Mouse (Mus musculus): ENCODE data around the gene Ubtd2. TPM values are rescaled to one million over a fixed set of nuclear protein-coding genes. Genes with fewer than 3 reads are reported as not detected.
A peak's percentile ranks its signal among the peaks of the same experiment; 100 is the strongest.
"Not testable (repeated sequence)": the region's sequence is repeated elsewhere in the genome, so short reads cannot be mapped to it uniquely, and the experiment has no call there.

Ubtd2 gene
- total RNA-seq, 2 experiments from 2014 or later = 63.5 to 68.8 TPM

DNA sequence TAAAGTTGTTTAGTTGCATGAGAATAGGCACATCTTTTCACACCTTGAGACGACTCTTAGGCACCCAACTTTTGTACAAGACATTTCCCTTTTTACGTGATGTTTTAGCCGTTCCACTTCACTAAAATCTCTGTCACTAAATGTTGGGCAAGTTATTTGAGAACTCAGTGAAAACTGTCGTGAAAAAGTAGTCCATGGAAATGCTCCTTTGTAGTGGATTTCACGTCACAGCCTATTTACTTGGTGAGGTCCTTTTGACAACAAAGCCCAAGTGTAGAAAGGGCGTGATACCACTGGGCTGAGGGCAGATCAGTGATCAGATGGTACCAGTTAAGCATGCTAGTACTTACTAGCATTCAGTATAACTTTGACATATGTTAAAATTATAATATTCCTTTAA lies 1.2 kb downstream of the Ubtd2 start:
- no peak for DNase-seq (ENCODE audit: low spot score in 2 of 2)

DNA sequence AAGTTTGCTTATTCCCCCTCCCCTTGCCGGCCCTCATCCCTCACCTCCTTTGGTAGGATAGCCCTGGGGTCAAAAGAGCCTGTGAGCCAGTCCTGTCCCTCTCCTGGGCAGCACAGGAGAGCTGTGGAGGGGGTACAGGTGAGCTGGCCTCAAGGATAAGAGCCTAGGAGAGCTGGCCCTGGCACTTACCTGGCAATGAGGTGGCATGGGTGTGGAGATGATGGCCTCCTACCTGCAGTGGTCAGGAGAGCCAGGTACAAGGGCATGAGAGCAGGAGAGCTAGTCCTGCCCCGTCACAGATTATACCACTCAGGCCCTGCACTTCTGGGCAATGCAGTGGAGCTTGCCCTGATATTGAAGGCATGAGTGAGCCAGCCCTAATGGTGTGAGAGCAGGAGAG lies 9.1 kb downstream of the Ubtd2 start:
- DNase-seq (ENCODE audit: low spot score in 2 of 2) = no peak

DNA sequence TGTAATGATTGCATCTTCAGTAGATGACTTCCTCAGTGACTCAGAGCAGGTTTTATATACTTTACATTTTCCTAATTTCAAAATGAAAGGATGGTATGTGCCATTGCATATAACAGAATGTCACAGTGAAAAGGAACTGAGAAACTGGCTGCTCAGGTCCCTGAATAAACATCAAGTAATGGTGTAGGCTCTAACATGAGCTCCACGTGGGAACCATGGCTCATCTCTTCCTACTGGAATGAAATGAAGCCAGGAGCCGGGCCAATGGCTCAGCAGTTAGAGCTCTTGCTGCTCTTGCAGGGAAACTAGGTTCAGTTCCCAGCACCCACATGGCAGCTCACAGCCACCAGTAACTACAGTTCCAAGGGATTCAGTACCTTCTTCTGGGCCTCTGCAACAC lies 16.8 kb downstream of the Ubtd2 start:
- no peak for DNase-seq (ENCODE audit: low spot score in 2 of 2)

DNA sequence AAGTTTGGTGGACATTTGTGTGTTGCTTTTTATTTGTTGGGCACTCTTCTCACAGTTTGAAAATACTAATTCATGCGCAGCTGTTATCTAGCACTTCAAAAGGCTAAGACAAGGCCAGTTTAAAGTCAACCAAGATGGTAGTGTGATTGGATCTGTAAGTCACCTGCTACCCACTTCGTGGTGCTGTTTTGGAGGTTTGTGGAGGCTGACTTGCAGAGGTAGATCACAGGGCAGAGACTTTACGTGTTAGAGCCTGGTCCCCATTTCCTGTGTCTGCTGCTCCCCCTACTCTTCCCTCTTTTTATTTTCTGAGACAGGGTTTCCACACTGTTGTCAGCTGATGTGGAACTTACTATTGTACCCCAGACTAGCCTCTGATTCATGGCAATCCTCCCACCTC lies 19.6 kb downstream of the Ubtd2 start:
- no peak for DNase-seq (ENCODE audit: low spot score in 2 of 2)

DNA sequence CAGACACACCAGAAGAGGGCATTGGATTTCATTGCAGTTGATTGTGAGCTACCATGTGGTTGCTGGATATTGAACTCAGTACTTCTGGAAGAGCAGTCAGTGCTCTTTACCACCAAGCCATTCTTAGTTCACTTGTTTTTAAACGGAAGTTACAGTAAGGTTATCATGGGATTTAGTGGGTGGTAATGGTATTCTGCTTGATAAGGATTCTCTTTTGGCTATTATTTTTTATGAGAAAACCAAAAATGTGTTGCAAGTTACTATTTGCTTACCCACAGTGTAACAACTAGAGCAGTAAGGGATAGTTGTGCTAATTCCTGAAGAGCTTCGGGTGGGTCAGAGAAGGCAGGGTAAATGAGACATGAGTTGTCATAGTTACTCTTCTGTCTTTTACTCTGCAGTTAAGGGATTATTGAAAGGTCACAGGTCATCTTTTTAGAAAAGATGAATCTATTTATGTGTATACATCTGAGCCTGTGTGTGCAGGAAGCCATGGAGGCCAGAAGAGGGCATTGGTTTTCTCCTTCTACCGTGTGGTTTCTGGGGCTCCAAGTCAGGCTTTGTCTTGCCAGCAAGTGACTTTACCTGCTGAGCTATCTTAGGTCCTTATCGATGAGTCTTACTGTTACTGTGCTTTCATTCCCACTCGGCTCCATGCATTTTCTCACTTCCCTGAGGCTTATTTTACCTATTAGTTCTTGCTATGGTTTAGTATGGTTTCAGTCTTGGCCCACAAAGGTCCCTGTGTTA lies 20.5 kb downstream of the Ubtd2 start:
- DNase-seq (ENCODE audit: low spot score in 2 of 2) = no peak

DNA sequence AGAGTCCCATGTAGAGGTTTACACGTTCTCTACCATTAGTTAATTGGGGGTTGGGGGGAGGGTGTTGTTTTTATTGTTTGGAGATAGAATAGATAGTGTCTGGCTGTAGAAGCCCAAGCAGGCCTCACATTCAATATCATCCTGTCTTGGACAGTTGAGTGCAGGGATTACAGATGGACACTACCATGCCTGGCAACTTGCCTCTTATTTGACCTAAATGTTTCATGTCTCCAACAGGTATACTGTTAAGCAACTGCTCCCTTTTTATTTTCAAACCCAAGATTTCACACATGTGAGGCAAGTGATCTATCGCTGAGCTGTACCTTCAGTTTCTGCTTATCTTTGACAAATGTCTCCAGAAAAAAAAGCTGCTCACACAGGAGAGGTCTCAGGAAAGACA lies 26.4 kb downstream of the Ubtd2 start:
- no peak for DNase-seq (ENCODE audit: low spot score in 2 of 2)

DNA sequence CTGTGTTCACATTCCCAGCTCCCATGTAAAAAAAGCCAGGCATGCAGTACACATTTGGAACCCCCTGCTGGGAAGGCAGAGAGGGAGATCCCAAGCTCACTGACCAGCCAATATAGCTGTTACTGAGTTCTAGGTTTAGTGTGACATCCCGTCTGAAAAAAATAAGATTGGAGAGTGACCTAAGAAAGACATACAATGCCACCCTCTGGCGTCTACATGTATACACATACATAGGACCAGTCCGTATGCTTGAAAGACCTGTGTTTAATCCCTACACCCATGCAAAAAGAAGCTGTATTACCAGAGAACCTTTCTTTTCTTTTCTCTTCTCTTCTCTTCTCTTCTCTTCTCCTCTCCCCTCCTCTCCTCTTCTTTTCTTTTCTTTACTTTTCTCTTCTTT lies 30.1 kb downstream of the Ubtd2 start:
- no peak for DNase-seq (ENCODE audit: low spot score in 2 of 2)

DNA sequence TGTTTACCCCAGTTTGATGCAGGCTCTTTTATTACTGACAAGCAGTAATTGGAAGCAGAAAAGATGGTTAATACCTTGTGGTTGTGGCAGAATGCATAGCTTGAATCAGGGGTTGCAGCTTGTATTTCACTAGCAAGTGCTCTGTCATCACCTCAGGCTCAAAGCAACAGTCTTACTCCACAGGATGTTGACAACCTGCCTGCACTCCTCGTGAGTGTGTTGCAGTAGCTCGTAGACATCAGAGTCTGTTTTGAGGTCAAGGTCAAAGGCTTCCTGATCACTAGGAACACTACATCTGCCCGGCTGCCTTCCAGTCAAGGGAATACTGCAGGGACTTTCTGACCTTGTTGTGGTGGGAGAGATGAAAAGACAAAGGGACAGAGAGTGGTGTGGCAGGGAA lies 31.5 kb downstream of the Ubtd2 start:
- no peak for DNase-seq (ENCODE audit: low spot score in 2 of 2)

DNA sequence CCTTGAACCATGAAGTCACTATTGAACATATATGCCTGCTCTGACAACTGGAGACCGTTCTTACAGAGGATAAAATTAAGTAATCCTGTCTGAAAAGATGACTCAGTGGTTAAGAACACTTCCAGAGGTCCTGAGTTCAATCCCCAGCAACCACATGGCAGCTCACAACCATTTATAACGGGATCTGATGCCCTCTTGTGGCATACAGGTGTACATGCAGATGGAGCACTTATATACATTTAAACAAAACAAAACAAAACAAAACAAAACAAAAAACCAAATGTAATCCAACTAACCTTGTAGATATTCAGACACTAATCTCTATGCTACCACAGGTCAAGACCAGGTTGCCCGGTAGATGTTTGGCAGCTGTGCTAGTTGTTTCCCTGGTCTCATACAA lies 32.3 kb downstream of the Ubtd2 start:
- no peak for DNase-seq (ENCODE audit: low spot score in 2 of 2)

DNA sequence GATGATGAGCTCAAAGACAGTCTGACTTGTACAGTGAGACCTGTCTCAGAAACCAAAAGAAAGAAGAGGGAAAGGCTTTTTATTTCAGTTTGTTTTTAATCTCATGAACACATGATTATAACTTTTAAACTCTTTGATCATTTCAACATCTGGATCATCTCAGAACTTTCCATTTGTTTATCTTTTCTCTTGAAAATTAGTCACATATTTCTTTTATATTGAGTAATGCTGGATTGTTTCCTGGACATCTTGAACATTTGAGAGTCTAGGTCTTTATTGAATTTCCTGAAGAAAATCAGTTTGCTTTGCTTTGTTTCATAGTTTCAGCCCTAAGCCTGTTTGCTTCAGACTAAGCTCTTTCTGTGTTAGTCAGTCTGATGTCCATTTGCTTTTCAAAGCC lies 33.2 kb downstream of the Ubtd2 start:
- DNase-seq (ENCODE audit: low spot score in 2 of 2) = no peak

DNA sequence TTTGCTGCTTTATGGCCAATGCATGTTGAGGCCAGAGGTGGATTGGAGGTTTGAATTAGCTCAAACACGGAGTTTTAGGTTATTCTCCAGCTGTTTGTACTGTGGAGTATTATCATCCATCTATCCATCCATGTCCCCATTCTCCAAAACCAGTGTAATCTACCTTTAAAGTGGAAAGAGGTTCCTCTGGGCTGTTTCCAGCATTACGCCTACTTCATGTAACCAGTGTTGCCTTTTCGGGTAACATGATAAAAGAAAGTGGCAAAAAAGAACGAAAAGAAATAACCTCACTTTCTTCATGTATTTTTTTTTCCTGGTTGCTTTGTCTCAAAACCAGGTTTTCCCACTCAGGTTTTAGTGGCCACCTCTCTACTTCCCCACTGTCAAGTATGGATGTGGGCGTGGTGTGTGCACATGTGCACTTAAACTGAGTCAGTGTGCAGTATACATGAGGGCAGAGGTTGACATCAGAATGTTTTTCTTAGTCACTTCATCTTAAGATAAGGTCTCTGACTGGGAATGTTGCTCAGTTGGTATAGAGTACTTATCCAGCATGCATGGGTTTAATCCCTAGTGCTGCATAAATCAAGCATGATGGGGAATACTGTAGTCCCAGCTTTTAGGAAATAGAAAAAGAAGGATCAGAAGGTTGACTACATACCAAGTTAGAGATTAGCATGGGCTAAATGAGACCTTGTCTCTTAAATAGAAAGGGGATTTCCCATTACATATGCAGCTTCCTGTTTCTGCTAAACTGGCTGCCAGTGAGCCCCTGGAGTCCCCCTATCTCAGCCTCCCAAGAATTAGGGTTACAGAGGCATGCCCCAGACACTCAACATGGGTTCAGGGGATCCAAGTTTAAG lies 33.9 kb downstream of the Ubtd2 start:
- DNase-seq (ENCODE audit: low spot score in 2 of 2) = no peak

DNA sequence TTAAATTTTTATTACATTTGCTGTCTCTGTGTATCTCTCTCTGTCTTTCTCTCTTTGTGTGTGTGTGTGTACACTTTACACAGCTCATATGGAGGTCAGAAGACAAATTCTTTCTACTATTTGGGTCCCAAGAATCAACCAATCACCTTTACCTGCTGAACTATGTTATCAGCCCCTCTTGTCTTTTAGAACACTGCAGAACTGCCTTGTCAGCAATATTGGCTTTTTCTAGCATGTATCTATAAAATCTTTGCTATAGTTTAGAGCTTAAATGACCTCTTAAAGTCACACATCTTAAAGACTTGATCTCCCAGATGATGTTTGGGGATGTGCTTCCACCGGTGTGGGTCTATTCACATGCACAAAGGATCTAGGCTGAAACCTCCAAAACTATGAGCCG lies 35.9 kb downstream of the Ubtd2 start:
- DNase-seq (ENCODE audit: low spot score in 2 of 2) = no peak

DNA sequence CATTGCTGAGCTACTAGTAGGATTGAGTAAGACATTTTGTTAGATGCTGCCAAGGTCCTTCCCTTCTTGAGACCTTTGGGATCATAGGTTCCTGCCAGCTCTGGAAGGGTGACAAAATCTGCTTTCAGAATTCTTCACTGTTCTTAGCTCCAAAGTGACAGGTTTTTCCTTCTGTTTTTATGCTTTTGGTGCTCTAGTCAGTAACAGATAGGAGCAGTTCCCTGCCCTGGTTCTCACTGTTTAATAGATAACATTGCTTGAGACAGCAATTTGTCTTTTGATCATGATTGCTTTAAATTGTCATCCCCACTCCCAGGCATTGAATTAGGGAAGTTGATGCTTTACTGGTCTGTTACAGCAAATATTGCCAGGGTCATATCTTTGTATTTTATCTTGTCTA lies 38.1 kb downstream of the Ubtd2 start:
- DNase-seq (ENCODE audit: low spot score in 2 of 2) = no peak

DNA sequence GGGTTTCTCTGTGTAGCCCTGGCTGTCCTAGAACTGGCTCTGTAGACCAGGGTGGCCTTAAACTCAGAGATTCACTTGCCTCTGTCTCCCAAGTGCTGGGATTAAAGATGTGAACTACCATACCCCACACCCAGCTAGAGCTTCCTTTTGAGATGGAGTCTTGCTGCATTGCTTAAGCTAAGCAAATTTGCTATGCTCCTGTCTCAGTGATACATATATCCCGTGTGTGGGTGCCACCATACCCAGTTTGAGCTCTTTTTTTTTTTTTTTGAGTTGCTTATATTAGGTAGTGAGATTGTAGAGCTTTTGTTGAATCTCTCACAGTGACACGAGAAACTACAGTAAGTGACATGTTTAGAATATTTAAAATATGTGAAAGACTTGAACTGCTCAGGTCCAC lies 40.1 kb downstream of the Ubtd2 start:
- no peak for DNase-seq (ENCODE audit: low spot score in 2 of 2)

DNA sequence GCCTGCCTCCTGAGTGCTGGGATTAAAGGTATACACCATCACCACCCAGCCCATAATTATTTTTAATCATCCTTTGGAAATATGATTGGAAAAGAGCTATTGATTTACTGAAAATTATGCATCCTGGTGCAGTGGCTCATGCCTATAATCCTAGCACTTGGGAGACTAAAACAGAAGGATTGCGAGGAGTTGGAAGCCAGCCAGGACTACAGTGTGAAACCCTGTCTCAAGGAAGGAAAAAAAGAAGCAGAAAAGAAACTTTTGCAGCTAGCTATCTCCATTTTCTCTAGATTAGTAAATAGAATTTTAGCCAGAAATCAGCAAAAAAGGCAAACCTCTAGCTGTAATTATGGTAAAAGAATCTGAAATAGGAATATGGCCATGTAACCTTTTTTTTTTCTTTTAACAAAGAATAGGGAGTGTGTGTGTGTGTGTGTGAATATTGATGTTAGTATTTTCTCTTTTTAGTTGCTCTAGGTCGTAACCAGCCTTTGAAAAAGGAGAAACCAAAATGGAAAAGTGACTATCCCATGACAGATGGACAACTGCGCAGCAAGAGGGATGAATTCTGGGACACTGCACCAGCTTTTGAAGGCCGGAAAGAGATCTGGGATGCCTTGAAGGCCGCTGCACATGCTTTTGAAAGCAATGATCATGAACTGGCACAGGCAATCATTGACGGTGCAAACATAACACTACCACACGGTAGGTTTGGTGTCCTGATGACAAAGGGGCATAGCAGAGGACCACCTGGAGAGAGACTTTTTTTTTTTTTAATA lies 43.8 kb downstream of the Ubtd2 start:
- peak in 1 of 2 experiments; percentile 48 for DNase-seq (ENCODE audit: low spot score in 2 of 2)

DNA sequence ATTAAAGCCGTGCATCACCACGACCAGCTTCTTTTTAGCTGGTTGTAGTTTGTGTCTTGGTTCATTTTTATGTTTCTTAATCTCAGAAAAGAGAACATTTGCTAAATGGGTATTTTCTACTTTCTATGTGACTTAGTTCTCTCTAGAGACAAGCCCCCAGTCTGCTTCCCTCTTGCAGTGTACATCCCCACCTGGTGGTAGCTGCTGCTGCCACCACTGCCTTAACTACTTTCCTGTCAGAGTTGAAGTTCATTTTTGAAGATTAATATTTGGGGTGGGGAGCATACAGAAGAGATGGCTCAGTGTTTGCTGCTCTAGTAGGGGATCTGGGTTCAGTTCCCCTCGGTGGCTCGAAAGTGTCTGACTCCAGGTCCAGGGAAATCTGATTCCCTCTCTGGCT lies 44.8 kb downstream of the Ubtd2 start:
- no peak for DNase-seq (ENCODE audit: low spot score in 2 of 2)

DNA sequence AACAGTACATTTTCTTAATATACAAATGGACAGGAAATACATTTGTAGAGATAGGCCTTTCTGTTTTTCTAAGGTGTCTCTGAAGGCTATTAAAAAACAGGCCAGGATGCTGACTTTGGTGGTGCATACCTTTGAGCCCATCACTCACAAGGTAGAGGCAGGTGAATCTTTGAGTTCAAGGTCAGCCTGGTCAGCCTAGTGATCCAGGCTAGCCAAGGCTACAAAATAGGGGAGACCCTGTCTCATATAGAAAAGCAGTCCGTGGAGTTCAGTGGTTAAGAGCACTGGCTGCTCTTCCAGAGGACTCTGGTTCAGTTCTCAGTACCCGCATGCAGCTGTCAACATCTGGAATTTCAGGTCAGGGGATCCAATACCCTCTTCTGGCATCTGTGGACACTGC lies 48.5 kb downstream of the Ubtd2 start:
- no peak for DNase-seq (ENCODE audit: low spot score in 2 of 2)

DNA sequence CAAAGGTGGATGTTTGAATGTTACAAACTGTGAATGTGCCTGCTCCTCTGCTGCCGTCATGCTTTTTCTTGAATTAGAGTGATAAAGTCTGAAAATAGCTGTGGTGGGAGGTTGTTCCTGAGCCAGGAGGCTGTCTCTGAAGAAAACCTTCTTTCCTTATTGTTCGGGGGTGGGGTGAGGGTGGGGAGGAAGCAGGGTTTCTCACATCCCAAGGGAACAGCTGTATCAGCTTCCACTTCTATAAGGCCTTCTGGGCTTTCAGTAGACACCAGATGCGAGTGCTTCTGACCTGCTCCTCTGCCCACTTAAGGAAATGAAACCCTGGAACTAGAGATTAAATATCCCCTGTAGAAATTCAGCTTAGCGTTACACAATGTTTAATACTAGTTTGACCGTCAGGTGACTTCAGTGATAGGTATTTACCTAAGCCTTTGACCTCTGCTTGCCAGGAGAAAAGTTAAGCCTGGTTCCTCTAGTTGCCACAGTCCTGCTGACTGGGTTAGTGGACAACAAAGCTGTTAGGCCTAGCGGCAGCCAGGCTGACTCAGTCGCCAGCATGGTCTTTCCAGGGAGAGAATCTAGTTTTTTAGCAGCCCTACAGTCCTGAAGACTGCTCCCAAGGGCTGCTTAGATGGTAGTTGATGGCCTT lies 50.0 kb downstream of the Ubtd2 start:
- DNase-seq (ENCODE audit: low spot score in 2 of 2) = no peak

DNA sequence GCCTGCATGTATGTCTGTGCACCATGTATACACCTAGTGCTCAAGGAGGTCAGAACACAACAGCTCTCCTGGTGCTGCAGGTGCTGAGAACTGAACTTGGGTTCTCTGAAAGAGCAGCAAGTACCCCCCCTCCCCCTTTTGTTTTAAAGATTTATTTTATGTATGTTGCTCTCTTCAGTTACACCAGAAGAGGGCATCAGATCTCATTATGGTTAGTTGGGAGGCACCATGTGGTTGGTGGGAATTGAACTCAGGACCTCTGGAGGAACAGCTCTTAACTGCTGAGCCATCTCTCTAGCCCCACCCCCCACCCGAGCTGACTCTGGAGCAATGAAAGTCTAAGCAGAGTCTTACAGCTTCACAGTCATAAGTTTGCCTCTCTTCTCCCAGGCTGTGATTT lies 55.8 kb downstream of the Ubtd2 start:
- no peak for DNase-seq (ENCODE audit: low spot score in 2 of 2)

DNA sequence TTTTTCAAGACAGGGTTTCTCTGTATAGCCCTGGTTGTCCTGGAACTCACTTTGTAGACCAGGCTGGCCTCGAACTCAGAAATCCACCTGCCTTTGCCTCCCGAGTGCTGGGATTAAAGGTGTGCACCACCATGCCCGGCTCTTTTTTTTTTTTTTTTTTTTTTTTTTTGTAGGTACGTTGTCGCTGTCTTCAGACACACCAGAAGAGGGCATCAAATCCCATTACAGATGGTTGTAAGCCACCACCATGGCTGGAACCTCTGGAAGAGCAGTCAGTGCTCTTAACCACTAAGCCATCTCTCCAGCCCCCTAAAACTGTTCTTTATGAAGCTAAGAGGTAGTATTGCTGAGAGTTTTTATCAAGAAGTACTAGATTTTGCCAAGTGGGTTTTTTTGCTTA lies 59.7 kb downstream of the Ubtd2 start:
- DNase-seq (ENCODE audit: low spot score in 2 of 2) = not testable (repeated sequence)

DNA sequence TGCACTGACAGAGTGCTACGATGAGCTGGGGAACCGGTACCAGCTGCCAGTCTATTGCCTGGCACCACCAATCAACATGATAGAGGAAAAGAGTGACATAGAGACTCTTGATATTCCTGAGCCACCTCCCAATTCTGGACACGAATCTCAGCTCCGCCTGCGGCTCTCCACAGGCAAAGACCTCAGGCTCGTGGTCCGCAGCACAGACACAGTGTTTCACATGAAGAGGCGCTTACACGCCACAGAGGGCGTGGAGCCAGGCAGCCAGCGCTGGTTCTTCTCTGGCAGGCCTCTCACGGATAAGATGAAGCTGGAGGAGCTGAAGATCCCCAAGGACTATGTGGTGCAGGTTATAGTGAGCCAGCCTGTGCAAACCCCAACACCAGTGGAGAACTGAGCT lies 60.9 kb downstream of the Ubtd2 start:
- no peak for DNase-seq (ENCODE audit: low spot score in 2 of 2)

All from gastrocnemius, postnatal 4 days (tissue).